Mouse (Mus musculus) embryonic facial prominence, embryonic 10.5 days (tissue): ENCODE data around the gene Cnot1. TPM values are rescaled to one million over a fixed set of nuclear protein-coding genes. Genes with fewer than 3 reads are reported as not detected.

Experiments used
- DNase-seq: peaks from one replicate; pipeline ENCODE4 v3.0.0-alpha.2; 2017; ENCODE audit warnings: low spot score
- H3K27ac ChIP-seq: fragments of 300-500 bp; sonication (generic); replicated peaks from 2 replicates; pipeline ENCODE4 v1.5.1; 2016; ENCODE audit warnings: mild to moderate bottlenecking
- H3K27me3 ChIP-seq: fragments of 300-500 bp; sonication (generic); replicated peaks from 2 replicates; pipeline ENCODE4 v1.6.1; 2016; ENCODE audit warnings: low read depth, mild to moderate bottlenecking; ENCODE audit not compliant: poor library complexity, severe bottlenecking
- H3K36me3 ChIP-seq: fragments of 300-500 bp; sonication (generic); replicated peaks from 2 replicates; pipeline ENCODE4 v1.6.1; 2016; ENCODE audit warnings: mild to moderate bottlenecking, moderate library complexity
- H3K4me1 ChIP-seq: fragments of 300-500 bp; sonication (generic); 2 replicates; pipeline ENCODE4 v1.6.1; 2016
- H3K4me3 ChIP-seq: fragments of 300-500 bp; sonication (generic); 2 replicates; pipeline ENCODE4 v1.5.1; 2016; ENCODE audit warnings: mild to moderate bottlenecking, moderate library complexity
- H3K9me3 ChIP-seq: fragments of 300-500 bp; sonication (generic); 2 replicates; pipeline ENCODE4 v1.6.1; 2016; ENCODE audit warnings: mild to moderate bottlenecking
- WGBS: fragments of 180-500 bp; shearing (Covaris S2); methylation state at CpG from one replicate; pipeline ENCODE4 v1.1.7; 2016; 5-methylcytosine and 5-hydroxymethylcytosine counted together
- polyA plus RNA-seq: library from polyadenylated mRNA; unstranded; fragments of >200 nt; fragmentation: Nextera tagmentation; extraction: Ambion mirVana; gene quantifications from 2 replicates; pipeline ENCODE4 v1.2.1, GENCODE M21; 2016

The Cnot1 gene
- polyA plus RNA-seq, result 112 and 114 TPM in 2 replicates

DNA sequence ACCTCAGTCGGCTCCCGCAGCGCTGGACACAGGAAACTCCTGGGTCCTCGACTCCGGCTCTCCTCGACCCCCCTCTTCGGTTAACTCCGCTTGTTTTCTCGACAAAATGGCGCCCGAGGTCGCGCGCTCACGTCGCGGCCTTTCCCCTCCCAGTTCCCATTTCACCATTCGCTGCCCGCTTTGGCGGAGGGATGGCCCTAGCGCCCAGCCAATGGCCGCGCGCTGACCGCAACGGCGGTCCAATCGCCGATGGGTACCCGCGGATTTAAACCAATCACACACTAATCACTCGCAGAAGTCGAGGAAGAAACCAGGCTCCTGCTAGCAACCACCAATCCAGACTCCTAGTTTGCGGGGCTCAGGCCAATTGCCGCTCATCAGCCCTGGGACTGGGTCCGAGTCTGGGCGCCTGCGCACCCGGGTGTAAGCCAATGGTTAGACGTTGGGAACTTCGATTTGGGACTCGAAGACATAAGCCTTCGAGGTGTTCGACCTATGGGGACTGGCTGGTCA lies at the start of gene Cnot1:
TSS of gene Cnot1 (minus strand) at position 134 of the 513 bp plus-strand sequence.
- Histone ChIP-seq H3K4me1 (peaks cover 15% of the 10 kb centered on the region), H3K27me3 (no peaks in the 10 kb centered on the region), H3K9me3 (no peaks in the 10 kb centered on the region), H3K36me3 (peaks cover 25% of the 10 kb centered on the region), H3K4me3 (peak within 1 kb of the TSS; percentile 99), H3K27ac (peak within 1 kb of the TSS; percentile 96)
- WGBS, result under 1% methylated on average over 44 of the region's 44 CpGs
- DNase-seq, result peak; percentile 97

DNA sequence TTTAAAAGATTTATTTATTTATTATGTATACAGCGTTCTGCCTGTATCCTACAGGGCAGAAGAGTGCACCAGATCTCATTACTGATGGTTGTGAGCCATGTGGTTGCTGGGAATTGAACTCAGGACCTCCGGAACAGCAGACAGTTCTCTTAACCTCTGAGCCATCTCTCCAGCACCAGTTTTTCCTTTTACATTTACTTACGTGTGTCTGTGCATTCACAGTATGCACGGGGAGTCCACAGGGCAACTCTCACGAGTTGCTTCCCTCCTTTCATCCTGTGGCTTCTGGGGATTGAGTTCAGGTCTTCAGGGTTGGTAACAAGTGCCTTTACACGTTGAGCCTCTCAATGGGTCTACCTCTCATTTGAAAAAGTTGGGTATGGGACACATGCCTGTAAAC lies 46.9 kb upstream of the Cnot1 start:
- DNase-seq, result no peak
- WGBS, result 88% methylated on average over 6 of the region's 6 CpGs
- H3K4me3 ChIP-seq, result no peak overlapping the region

DNA sequence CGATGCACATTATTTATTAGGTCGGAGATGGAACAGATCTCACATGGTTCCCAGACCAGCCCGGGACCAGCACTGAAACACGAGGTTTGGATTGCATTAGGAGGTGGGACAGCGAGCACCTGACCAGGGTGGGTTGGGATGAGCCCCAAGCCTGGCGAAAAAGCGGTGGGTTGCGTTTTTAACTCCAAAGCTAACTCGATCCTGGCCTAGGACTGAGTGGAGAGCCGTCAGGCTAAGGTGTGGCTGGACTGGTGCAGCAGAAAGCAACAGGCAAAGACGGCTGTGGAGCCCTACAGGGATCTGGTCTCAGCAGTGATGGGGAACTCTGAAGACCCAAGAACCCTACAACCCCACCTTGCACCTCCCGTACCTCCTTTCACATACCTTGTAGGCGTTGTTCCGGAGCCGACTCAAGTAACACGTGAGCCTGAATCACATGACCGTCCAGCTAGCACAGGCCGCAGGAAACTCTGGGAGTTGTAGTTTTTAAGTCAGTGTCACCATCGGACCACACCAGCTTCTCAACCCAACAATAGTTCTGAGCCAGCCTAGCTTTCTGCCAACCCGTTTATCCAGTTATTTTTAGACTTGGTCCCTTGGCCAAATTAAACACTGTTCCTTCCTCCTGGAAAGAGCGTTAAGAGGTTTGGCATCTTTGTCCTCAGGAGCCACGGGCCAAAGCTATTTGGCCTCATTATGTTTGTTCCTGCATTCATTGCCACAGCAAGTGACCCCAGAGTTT lies 46.0 kb upstream of the Cnot1 start, which contains the start of gene Slc38a7:
TSS of gene Slc38a7 (minus strand) at position 438 of the 742 bp plus-strand sequence.
- peaks cover 7% of the 10 kb centered on the region for H3K36me3 ChIP-seq
- H3K4me3 ChIP-seq, result peak within 1 kb of the TSS; percentile 76
- DNase-seq, result peak; percentile 79
- peak within 1 kb of the TSS; percentile 77 for H3K27ac ChIP-seq
- WGBS, result 15% methylated on average over 22 of the region's 22 CpGs
- no peaks in the 10 kb centered on the region for H3K9me3 ChIP-seq
- H3K4me1 ChIP-seq, result peaks cover 13% of the 10 kb centered on the region
- H3K27me3 ChIP-seq, result no peaks in the 10 kb centered on the region

More for the DNA sequence above, 46.9 kb upstream of the Cnot1 start:
- Histone ChIP-seq H3K27ac (no peak overlapping the region), H3K36me3 (0 out of 2 replicates have a peak, but pooled peaks cover 2% of the 10 kb centered on the region), H3K4me1 (peaks cover 13% of the 10 kb centered on the region), H3K27me3 (no peaks in the 10 kb centered on the region), H3K9me3 (no peaks in the 10 kb centered on the region)

DNA sequence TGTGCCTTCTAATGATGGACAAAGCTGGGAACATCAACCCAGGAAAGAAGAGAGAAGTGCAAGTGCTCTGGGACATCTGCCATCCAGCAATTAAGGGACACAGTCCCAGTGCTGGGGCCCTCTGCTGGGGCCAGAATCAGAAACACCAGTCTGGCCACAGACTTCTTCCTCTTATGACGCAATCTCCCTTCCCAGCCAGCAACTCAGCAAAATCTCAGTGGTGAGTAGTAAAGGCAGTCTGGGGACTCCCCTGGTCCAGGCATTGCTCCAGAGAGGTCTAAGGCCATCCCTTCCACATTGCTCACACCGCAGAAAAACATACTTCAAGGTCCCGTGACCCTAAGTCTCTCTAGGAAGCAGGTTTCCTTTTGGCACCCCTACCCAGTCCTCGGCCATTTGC lies 45.0 kb upstream of the Cnot1 start:
- WGBS, result 73% methylated on average over 4 of the region's 4 CpGs
- no peaks in the 10 kb centered on the region for H3K9me3 ChIP-seq
- peaks cover 13% of the 10 kb centered on the region for H3K4me1 ChIP-seq
- H3K4me3 ChIP-seq, result peak overlapping the region; percentile 76
- no peak overlapping the region for H3K27ac ChIP-seq
- H3K27me3 ChIP-seq, result no peaks in the 10 kb centered on the region
- no peak for DNase-seq
- H3K36me3 ChIP-seq, result peaks cover 12% of the 10 kb centered on the region

DNA sequence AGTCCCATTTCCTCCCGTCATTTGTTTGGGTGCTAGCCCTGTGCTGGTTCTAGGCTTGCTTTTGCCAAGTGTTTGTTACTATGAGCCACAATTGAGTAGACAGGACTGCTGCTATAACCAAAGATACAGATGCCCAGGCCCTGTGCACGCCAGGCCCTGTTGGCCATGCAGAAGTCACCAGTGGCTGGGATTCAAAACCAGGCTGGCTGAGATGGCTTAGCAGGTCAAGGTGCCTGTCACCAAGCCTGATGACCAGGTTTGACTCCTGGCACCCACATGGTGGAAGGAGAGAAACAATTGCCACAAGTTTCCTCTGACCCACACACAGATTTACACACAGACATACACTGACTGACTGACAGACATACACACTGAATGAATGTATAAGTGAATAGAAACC lies 43.1 kb upstream of the Cnot1 start:
- Histone ChIP-seq H3K4me1 (peaks cover 13% of the 10 kb centered on the region), H3K9me3 (no peaks in the 10 kb centered on the region)
- 93% methylated on average over 2 of the region's 2 CpGs for WGBS

DNA sequence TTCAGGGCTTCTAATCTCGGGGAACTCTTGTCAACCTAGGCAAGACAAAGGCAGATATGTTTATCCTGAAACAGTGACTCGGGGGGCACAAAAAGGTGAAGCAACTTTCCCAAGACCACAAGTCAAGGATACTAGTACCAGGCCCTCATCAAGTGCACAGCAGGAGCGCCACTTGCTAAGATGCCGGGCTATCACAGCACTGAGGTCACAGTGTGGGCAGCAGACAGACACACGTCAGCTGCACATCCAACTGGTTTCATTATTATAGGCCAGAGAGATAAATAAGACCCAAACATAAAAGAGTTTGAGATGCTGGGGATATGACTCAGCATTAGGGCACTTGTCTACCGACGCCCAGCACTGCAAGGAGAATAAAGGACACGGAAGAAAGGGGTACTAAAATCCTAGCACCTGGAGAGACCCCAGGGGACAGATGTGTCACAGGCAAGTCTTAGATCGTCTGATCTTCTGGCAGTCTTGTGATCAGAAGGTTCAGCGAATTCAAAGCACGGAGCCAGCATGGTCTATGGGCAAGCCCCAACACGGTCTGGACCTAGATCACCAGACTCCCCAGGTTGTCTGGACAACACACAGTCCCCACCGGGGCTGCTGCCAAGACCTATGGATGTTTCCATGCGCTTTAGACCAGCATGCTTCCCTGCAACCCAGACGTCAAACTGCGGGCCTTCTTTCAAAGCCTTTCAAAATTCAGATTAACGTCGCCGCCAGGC lies 41.6 kb upstream of the Cnot1 start:
- no peaks in the 10 kb centered on the region for H3K27me3 ChIP-seq
- DNase-seq, result no peak
- WGBS, result 91% methylated on average over 19 of the region's 19 CpGs

More for the DNA sequence above, 43.1 kb upstream of the Cnot1 start:
- Histone ChIP-seq H3K36me3 (peaks cover 22% of the 10 kb centered on the region), H3K27me3 (no peaks in the 10 kb centered on the region), H3K27ac (no peak overlapping the region), H3K4me3 (no peak overlapping the region)
- DNase-seq, result no peak

DNA sequence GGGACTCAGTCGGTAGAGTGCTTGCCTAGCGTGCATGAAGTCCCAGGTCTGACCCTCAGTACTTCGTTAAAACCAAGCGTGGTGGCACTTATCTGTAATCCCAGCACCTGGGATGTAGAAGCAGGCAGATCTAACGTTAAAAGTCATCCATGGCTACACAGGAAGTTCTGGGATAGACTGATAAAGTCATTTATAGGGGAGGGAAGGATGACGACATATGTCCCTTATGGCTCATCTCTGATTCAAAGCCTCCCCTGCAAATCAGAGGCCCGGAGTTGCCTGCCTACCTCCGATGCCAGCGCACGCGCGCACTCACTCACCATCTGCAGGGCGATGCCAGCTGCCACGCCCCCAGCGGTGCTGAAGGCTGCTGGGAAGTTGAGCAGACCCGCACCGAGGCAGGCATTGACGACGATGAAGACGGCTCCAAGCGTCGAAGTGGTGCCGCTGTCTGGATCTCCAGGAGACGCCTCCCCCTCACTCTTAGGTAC lies 40.8 kb upstream of the Cnot1 start:
- H3K4me1 ChIP-seq, result peaks cover 10% of the 10 kb centered on the region
- WGBS, result 81% methylated on average over 24 of the region's 24 CpGs
- H3K9me3 ChIP-seq, result no peaks in the 10 kb centered on the region
- no peak overlapping the region for H3K27ac ChIP-seq
- H3K36me3 ChIP-seq, result peaks cover 45% of the 10 kb centered on the region
- no peak for DNase-seq
- H3K4me3 ChIP-seq, result no peak overlapping the region
- H3K27me3 ChIP-seq, result no peaks in the 10 kb centered on the region

More for the DNA sequence above, 41.6 kb upstream of the Cnot1 start:
- peaks cover 13% of the 10 kb centered on the region for H3K4me1 ChIP-seq
- peaks cover 37% of the 10 kb centered on the region for H3K36me3 ChIP-seq
- H3K27ac ChIP-seq, result no peak overlapping the region
- no peaks in the 10 kb centered on the region for H3K9me3 ChIP-seq
- H3K4me3 ChIP-seq, result no peak overlapping the region

DNA sequence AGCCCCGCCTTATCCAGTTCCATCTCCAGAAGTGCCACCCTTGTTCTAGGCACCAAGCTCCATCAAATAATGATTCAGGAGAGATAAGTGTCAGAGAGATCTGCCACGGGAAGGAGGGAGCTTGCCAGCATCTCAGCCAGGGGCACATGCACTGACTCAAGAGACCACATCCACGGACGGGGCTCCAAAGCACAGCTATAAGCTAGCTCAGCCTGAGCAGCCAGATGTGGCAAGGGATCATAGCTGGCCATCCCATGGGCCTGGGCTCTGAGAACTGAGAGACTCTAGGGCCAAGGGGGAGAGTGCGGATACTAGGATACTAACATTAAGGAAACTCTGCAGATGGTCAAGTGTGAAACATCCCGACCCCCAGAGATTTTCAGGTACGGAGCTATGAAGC lies 37.8 kb upstream of the Cnot1 start:
- Histone ChIP-seq H3K27ac (no peak overlapping the region), H3K27me3 (no peaks in the 10 kb centered on the region), H3K9me3 (no peaks in the 10 kb centered on the region), H3K36me3 (peaks cover 72% of the 10 kb centered on the region), H3K4me1 (no peaks in the 10 kb centered on the region), H3K4me3 (no peak overlapping the region)
- WGBS, result 94% methylated on average over 7 of the region's 7 CpGs
- DNase-seq, result no peak

DNA sequence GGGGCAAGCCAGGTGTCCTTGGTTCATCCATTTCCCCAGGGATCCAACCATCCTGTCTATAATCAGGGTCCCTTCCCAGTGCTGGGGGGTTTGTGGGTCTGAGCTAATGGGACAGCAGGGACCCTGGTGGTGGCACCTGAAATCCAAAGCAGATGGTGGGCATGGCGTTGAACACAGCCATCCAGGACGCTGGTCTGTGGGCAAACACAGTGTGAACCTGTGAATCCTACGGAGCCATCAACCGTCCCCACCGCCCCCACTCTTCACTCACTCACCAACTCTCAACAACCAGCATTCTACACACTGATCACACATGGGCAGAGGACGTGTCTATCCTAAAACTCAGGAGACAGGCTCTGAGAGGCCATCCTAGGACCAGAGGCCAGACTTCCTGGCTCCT lies 36.7 kb upstream of the Cnot1 start:
- no peaks in the 10 kb centered on the region for H3K9me3 ChIP-seq
- no peak overlapping the region for H3K4me3 ChIP-seq
- H3K4me1 ChIP-seq, result no peaks in the 10 kb centered on the region
- 94% methylated on average over 6 of the region's 6 CpGs for WGBS
- H3K27me3 ChIP-seq, result no peaks in the 10 kb centered on the region
- peaks cover 81% of the 10 kb centered on the region for H3K36me3 ChIP-seq
- no peak for DNase-seq
- no peak overlapping the region for H3K27ac ChIP-seq

DNA sequence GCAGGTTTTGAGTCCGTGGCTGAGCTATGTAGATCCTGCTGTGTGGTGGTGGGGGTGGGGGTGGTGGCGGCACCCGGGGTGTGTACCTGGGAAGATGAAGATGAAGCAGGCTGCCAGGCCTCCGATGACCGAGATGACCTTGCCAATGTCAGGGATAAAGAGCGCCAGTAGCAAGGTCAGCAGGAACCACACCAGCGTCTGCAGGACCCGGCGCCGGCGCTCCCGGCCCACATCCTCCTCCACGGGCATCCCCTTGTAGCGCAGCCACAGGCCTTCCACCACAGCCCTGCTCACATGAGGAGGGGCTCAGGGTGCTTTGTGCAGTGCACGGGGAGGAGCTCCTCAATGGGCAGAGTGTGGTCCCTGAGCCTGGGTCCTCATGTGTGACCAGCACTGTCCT lies 34.2 kb upstream of the Cnot1 start:
- Histone ChIP-seq H3K4me3 (no peak overlapping the region), H3K27ac (no peak overlapping the region), H3K4me1 (no peaks in the 10 kb centered on the region), H3K9me3 (no peaks in the 10 kb centered on the region), H3K36me3 (peaks cover 86% of the 10 kb centered on the region), H3K27me3 (no peaks in the 10 kb centered on the region)
- DNase-seq, result no peak
- WGBS, result 89% methylated on average over 15 of the region's 15 CpGs

DNA sequence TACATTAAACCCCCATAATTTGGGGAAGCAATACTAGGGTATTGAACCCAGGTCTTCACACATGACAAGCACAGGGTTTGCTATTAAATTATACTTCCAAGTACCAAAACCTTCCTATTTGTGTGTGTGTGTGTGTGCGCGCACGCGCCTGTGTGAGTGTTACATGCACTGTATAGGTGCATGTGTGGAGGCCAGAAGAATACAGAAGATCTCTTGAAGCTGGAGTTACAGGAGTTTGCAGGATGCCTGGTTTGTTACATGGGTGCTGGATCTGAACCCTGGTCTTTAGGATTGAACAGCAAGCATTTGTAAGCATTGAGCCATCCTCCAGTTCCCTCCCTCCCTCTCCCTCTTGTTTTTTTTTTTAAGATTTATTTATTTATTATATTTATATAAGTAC lies 32.0 kb upstream of the Cnot1 start:
- no peaks in the 10 kb centered on the region for H3K9me3 ChIP-seq
- H3K27me3 ChIP-seq, result no peaks in the 10 kb centered on the region
- H3K27ac ChIP-seq, result no peak overlapping the region
- H3K36me3 ChIP-seq, result peaks cover 69% of the 10 kb centered on the region
- DNase-seq, result no peak
- no peak overlapping the region for H3K4me3 ChIP-seq
- H3K4me1 ChIP-seq, result no peaks in the 10 kb centered on the region
- WGBS, result 96% methylated on average over 4 of the region's 4 CpGs

DNA sequence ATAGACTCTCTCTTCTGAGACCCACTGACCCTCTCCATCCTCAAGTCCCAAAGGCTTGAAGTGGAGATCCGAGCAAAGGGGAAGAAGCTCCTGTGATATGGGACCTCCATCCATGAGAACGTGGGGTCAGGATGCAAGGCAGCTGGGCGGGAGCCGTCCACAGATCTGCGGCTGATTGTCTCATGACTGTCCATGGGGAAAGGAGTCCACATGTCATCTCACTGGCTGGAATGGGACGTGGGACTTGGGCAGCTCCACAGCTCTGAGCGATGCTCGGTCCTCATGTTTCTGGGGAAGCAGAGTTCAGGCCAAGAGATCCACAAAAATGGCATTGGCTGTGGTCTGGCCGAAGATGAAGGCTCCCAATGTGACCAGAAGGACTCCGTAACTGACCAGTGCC lies 30.0 kb upstream of the Cnot1 start:
- Histone ChIP-seq H3K4me3 (no peak overlapping the region), H3K36me3 (peaks cover 51% of the 10 kb centered on the region), H3K27me3 (no peaks in the 10 kb centered on the region), H3K4me1 (peaks cover 18% of the 10 kb centered on the region), H3K9me3 (no peaks in the 10 kb centered on the region), H3K27ac (no peak overlapping the region)
- WGBS, result 92% methylated on average over 10 of the region's 10 CpGs
- no peak for DNase-seq
